Mouse (Mus musculus) brain, adult 10 weeks (tissue): ENCODE data around the gene Alkbh7. TPM values are rescaled to one million over a fixed set of nuclear protein-coding genes. Genes with fewer than 3 reads are reported as not detected.

Experiments
- polyA plus RNA-seq: library from polyadenylated mRNA; stranded (reverse); fragments of 350-450 nt; fragmentation: Illumina TruSeq; extraction: RNeasy Lipid Tissue Mini Kit (QIAGEN cat#74804); gene quantifications from one replicate; pipeline ENCODE4 v1.2.3, GENCODE M21; 2015; ENCODE audit warnings: low read depth, low replicate concordance

The Alkbh7 gene
- 39.4 TPM for polyA plus RNA-seq

GRCm38 (mm10) chr17:56997029-56997667, at the start of gene Alkbh7:
Gene Alkbh7, plus strand, starts transcription at chr17:56997339.

GRCm38 (mm10) chr17:56982013-56982412, 15.1 kb upstream of the Alkbh7 start, which contains the start of gene Acer1:
Gene Acer1, minus strand, starts transcription at chr17:56982126.

GRCm38 (mm10) chr17:56990115-56990746, 6.9 kb upstream of the Alkbh7 start, which contains the start of gene Clpp:
Gene Clpp, plus strand, starts transcription at chr17:56990305.

GRCm38 (mm10) chr17:56999968-57000609, 3.0 kb downstream of the Alkbh7 start, which contains the start of gene Pspn:
Gene Pspn, minus strand, starts transcription at chr17:57000018.

GRCm38 (mm10) chr17:57011236-57012141, 14.3 kb downstream of the Alkbh7 start, which contains the start of the genes Gtf2f1 and Gm17949:
Gene Gtf2f1, minus strand, starts transcription at chr17:57011288.
Gene Gm17949, plus strand, starts transcription at chr17:57011469.

GRCm38 (mm10) chr17:57030931-57031660, 34.0 kb downstream of the Alkbh7 start, which contains the start of gene Khsrp:
Gene Khsrp, minus strand, starts transcription at chr17:57031522.

GRCm38 (mm10) chr17:57041554-57041953, 44.4 kb downstream of the Alkbh7 start, which contains the start of gene Slc25a41:
Gene Slc25a41, minus strand, starts transcription at chr17:57041654.

Other genes starting within 250 kb of the Alkbh7 start
- 2.6 TPM for gene Nrtn, start 239.8 kb upstream of the Alkbh7 start, polyA plus RNA-seq
- 73.7 TPM for gene Dus3l, start 232.6 kb upstream of the Alkbh7 start, polyA plus RNA-seq
- 1.7 TPM for gene Prr22, start 227.1 kb upstream of the Alkbh7 start, polyA plus RNA-seq
- gene Rfx2, start 166.3 kb upstream of the Alkbh7 start, polyA plus RNA-seq, result 2.1 TPM
- not detected for gene Acsbg2, start 122.9 kb upstream of the Alkbh7 start, polyA plus RNA-seq
- 0.33 TPM for gene 1700061G19Rik, start 121.9 kb upstream of the Alkbh7 start, polyA plus RNA-seq
- 54.9 TPM for gene Mllt1, start 61.9 kb upstream of the Alkbh7 start, polyA plus RNA-seq
- gene Acer1, start 15.2 kb upstream of the Alkbh7 start, polyA plus RNA-seq, result not detected
- 109 TPM for gene Clpp, start 7.0 kb upstream of the Alkbh7 start, polyA plus RNA-seq
- not detected for gene Pspn, start 2.7 kb downstream of the Alkbh7 start, polyA plus RNA-seq
- 70.7 TPM for gene Gtf2f1, start 13.9 kb downstream of the Alkbh7 start, polyA plus RNA-seq
- gene Gm17949, start 14.1 kb downstream of the Alkbh7 start, polyA plus RNA-seq, result not detected
- 44.1 TPM for gene Khsrp, start 34.2 kb downstream of the Alkbh7 start, polyA plus RNA-seq
- not detected for gene Slc25a41, start 44.3 kb downstream of the Alkbh7 start, polyA plus RNA-seq
- 1.5 TPM for gene Crb3, start 61.8 kb downstream of the Alkbh7 start, polyA plus RNA-seq
- gene Slc25a23, start 62.5 kb downstream of the Alkbh7 start, polyA plus RNA-seq, result 246 TPM
- gene Dennd1c, start 81.2 kb downstream of the Alkbh7 start, polyA plus RNA-seq, result 1.8 TPM
- 670 TPM for gene Tubb4a, start 90.4 kb downstream of the Alkbh7 start, polyA plus RNA-seq
- gene Tnfsf9, start 108.0 kb downstream of the Alkbh7 start, polyA plus RNA-seq, result 0.73 TPM
- gene Cd70, start 152.4 kb downstream of the Alkbh7 start, polyA plus RNA-seq, result not detected
- not detected for gene Tnfsf14, start 196.8 kb downstream of the Alkbh7 start, polyA plus RNA-seq
- gene C3, start 230.8 kb downstream of the Alkbh7 start, polyA plus RNA-seq, result 1.1 TPM